Mouse (Mus musculus) heart, postnatal 36 days (tissue): Measurements from ENCODE around the gene Snrpa1. TPM values are rescaled to one million over a fixed set of nuclear protein-coding genes. Genes with fewer than 3 reads are reported as not detected.

Experiments used
- DNase-seq, 2 experiments: peaks; one replicate each; pipeline ENCODE4 v3.0.0; 2021 to 2022
- intact Hi-C: fragments of 180-260 bp; cut with DNase I; formaldehyde crosslinking; loops from one replicate; pipeline ENCODE4 v1.15.1; 2025
- total RNA-seq, 2 experiments: library from RNA; stranded (reverse); gene quantifications; 2 replicates each; pipeline ENCODE4 v1.2.3; 2021

Gene Snrpa1
- total RNA-seq, 2 experiments from 2014 or later: 20.1 to 24.0 TPM

- intact Hi-C loops: loop anchor here (5.0 kb wide), 2 partner anchors 52 to 87 kb away; no protein-coding TSS in a partner anchor
- peak; percentile 43 to 54 for DNase-seq
Observed at GRCm38 (mm10) chr7:66109855-66110635, 51.2 kb downstream of the Snrpa1 start.

DNA sequence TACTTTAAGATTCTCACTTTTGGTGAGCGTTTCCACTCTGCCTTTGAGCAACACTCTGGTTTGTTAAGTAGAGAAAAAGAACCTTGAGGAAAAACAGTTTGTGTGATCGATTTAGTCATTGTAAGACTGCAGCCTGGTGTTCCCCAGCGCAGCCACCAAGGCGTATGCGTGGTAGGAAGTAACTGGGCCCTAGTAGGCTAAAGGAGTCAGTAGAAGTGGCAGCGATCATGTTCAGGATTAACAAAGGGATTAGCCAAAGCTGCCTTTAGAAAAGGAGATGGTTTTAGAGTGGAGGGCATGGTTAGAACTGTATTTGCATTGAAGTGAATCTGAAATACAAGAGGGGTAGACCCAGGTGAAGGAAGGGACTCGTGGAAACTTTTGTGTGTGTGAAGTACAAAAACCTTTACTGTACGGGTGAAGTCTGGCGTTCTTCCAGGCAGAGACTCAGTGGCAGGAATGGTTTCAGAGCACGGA lies 51.9 kb downstream of the Snrpa1 start:
- intact Hi-C loops: loop anchor here (5.0 kb wide), 1 partner anchor 52 kb away; no protein-coding TSS in a partner anchor
- no peak for DNase-seq

DNA sequence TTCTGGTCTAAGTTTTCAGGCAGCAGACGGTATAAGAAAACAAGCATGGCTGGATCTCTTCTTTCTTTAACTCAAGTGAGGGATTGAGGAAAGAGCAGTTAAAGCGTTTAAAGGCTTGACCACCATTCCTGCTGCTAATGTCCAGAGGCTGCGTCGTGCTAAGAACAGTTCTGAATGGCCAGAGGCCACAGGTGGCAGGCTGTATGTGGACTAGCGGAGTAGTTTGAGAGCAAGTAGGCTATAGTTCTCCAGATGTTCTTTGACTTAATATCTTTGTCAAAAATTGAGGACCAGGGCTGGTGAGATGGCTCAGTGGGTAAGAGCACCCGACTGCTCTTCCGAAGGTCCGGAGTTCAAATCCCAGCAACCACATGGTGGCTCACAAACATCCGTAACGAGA lies 52.4 kb downstream of the Snrpa1 start:
- DNase-seq: no peak
- intact Hi-C loops: loop anchor here (5.0 kb wide), 1 partner anchor 51 kb away; no protein-coding TSS in a partner anchor

GRCm38 (mm10) chr7:66113561-66113960 lies 54.8 kb downstream of the Snrpa1 start:
- DNase-seq: no peak
- intact Hi-C loops: loop anchor here (5.0 kb wide), 1 partner anchor 49 kb away; no protein-coding TSS in a partner anchor

GRCm38 (mm10) chr7:66115821-66116343 lies 57.1 kb downstream of the Snrpa1 start:
- intact Hi-C loops: no loop called here
- DNase-seq: no peak

GRCm38 (mm10) chr7:66116906-66117482 lies 58.2 kb downstream of the Snrpa1 start:
- no peak for DNase-seq
- intact Hi-C loops: no loop called here

DNA sequence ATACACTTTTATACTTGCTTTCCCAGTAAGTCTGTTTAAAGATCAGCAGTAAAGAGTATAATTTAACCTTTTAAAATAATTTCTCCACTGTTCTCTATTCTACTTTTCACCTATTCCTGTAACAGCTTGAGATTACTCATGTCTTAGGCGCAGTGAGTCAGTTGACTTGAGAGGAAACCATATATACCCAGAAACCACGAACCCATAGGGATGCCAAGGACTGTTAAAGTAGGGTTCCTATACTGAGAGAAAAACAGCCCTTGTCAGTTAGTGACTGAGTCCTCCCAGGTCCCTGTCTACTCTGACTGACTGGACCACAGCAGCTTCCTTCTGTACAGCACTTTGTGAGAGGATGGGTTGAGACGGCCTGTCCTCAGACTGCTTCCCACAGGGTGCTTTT lies 59.2 kb downstream of the Snrpa1 start:
- intact Hi-C loops: no loop called here
- no peak for DNase-seq

- intact Hi-C loops: no loop called here
- DNase-seq: no peak
Observed at GRCm38 (mm10) chr7:66118796-66119195, 60.0 kb downstream of the Snrpa1 start.

GRCm38 (mm10) chr7:66120139-66120538 lies 61.3 kb downstream of the Snrpa1 start:
- intact Hi-C loops: no loop called here
- no peak for DNase-seq

DNA sequence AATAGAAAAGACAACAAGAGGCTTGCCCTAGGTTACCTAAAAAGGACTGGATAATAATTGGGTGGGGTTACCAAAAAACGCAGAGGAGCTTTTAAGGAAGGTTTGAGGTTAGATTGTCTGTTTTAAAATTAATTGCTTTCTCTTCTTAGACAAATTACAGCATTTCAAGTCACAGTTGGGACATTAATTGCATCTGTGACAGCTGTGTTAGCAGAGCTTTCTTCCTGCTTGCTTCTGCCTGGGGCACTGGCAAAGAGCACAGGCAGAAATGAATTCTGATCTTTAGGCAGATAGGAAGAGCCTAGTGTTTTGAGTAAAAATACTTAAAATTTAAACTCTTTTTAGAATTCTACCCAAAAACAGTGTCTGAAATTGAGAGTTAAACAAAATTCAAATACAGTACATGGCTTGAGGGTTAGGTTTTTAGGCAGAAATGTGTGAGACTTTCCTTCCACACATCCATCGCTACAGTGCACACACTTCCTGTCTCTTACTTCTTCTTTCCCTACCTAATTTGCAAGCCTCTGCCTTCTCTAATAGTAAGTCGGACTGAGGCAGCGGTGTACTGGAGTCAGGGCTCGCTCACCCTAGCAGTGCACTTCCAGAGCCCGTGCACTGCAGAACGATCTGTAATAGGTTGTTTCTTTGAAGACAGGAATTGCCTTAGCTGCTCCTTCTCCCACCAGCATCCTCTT lies 62.0 kb downstream of the Snrpa1 start:
- intact Hi-C loops: no loop called here
- no peak for DNase-seq

Other genes starting within 250 kb of the Snrpa1 start
- 10 to 100 TPM; 49.3 to 53.8 TPM for gene Pcsk6, start 197.3 kb upstream of the Snrpa1 start, total RNA-seq
- not detected for gene Gm45213, start 15.4 kb upstream of the Snrpa1 start, total RNA-seq
- gene Selenos, start 20.6 kb downstream of the Snrpa1 start, total RNA-seq: 10 to 100 TPM; 35.3 to 37.2 TPM
- 10 to 100 TPM; 12.2 to 16.0 TPM for gene Chsy1, start 50.5 kb downstream of the Snrpa1 start, total RNA-seq